Mouse (Mus musculus): ENCODE measurements around the gene Fbxo34. TPM values are rescaled to one million over a fixed set of nuclear protein-coding genes. Genes with fewer than 3 reads are reported as not detected.

Gene Fbxo34
- polyA plus RNA-seq, 1 experiment = 7.0 TPM

GRCm38 (mm10) chr14:47578086-47578485, 127.9 kb downstream of the Fbxo34 start:
- H3K9me3 ChIP-seq (ENCODE audit: control insufficient read depth, low read length) = peaks cover 4% of the 10 kb centered on the region; the same call in 1 of the 2 replicates
- H3K4me1 ChIP-seq (ENCODE audit: control insufficient read depth) = peaks cover 12% of the 10 kb centered on the region
- H3K4me3 ChIP-seq (replicated peaks) = no peak overlapping the region
- no peaks in the 10 kb centered on the region for H3K36me3 ChIP-seq (ENCODE audit: control insufficient read depth)
- peaks cover 2% of the 10 kb centered on the region; the same call in 1 of the 2 replicates for H3K27me3 ChIP-seq (ENCODE audit: control insufficient read depth)
- TF ChIP-seq GATA1 (IDR thresholded peaks at IDR 0.05; ENCODE audit: low read length) (no peak), TAL1 (IDR thresholded peaks at IDR 0.05; ENCODE audit: low read length) (no peak)

DNA sequence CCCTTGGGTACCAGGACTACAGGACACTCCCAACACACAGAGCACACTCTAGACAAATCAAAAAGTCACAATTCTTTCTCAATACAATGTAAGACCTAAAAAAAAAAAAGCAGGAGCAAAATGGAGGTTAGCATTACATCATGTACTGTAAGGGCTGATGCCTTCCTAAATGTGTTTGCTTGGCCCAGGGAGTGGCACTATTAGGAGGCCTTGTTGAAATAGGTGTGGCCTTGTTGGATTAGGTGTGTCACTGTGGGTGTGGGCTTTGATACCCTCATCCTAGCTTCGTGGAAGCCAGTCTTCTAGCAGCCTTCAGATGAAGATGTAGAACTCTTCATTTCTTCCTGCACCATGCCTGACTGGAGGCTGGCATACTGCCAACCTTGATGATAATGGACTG, 131.1 kb downstream of the Fbxo34 start:
- peaks cover 12% of the 10 kb centered on the region for H3K4me1 ChIP-seq (ENCODE audit: control insufficient read depth)
- peaks cover 2% of the 10 kb centered on the region; the same call in 1 of the 2 replicates for H3K27me3 ChIP-seq (ENCODE audit: control insufficient read depth)
- peaks cover 4% of the 10 kb centered on the region; the same call in 1 of the 2 replicates for H3K9me3 ChIP-seq (ENCODE audit: control insufficient read depth, low read length)
- no peak overlapping the region for H3K4me3 ChIP-seq (replicated peaks)
- TF ChIP-seq GATA1 (IDR thresholded peaks at IDR 0.05; ENCODE audit: low read length) (no peak), TAL1 (IDR thresholded peaks at IDR 0.05; ENCODE audit: low read length) (no peak)
- H3K36me3 ChIP-seq (ENCODE audit: control insufficient read depth) = no peaks in the 10 kb centered on the region

Other genes starting within 250 kb of the Fbxo34 start
- gene Wdhd1, start 173.6 kb upstream of the Fbxo34 start, polyA plus RNA-seq (2012) = 1.1 and 1.5 TPM in 2 replicates
- 0.11 and 0.18 TPM in 2 replicates for gene Socs4, start 173.5 kb upstream of the Fbxo34 start, polyA plus RNA-seq (2012)
- 6.5 and 10.4 TPM in 2 replicates for gene Mapk1ip1l, start 152.2 kb upstream of the Fbxo34 start, polyA plus RNA-seq (2012)
- 1.9 and 3.3 TPM in 2 replicates for gene Lgals3, start 82.7 kb upstream of the Fbxo34 start, polyA plus RNA-seq (2012)
- 2.1 and 4.9 TPM in 2 replicates for gene Dlgap5, start 32.0 kb upstream of the Fbxo34 start, polyA plus RNA-seq (2012)
- 3.8 and 5.0 TPM in 2 replicates for gene Atg14, start 120.2 kb downstream of the Fbxo34 start, polyA plus RNA-seq (2012)
- 0.18 and 0.29 TPM in 2 replicates for gene Ktn1, start 198.0 kb downstream of the Fbxo34 start, polyA plus RNA-seq (2012)

Measured in erythroblast, embryonic 14.5 days (primary cell).